Mouse (Mus musculus): ENCODE results near the gene Cox4i1. TPM values are rescaled to one million over a fixed set of nuclear protein-coding genes. Genes with fewer than 3 reads are reported as not detected.

The Cox4i1 gene
- polyA plus RNA-seq (2015; fragmentation: Nextera tagmentation; extraction: Ambion mirVana), result 1,051 and 1,134 TPM in 2 replicates

- peak within 1 kb of the TSS; percentile 75 for H3K4me3 ChIP-seq (ENCODE audit: low read depth, low read length)
- WGBS, result under 1% methylated on average over 91 of the region's 105 CpGs
- peak within 1 kb of the TSS; percentile 92 for H3K4me2 ChIP-seq (ENCODE audit: low read length)
- H3K36me3 ChIP-seq (ENCODE audit: control insufficient read depth, insufficient read depth, low read length), result peaks cover 14% of the 10 kb centered on the region
- H3K9ac ChIP-seq (ENCODE audit: low read depth, low read length), result peak within 1 kb of the TSS; percentile 94
- peak within 1 kb of the TSS; percentile 91 for H3K27ac ChIP-seq (ENCODE audit: low read length)
- ATAC-seq, result peak; percentile 93
- no peaks in the 10 kb centered on the region for H3K27me3 ChIP-seq (ENCODE audit: control insufficient read depth, insufficient read depth, low read depth, low read length)
- peaks cover 39% of the 10 kb centered on the region for H3K4me1 ChIP-seq (ENCODE audit: control insufficient read depth, insufficient read depth, low read length)
- no peaks in the 10 kb centered on the region for H3K9me3 ChIP-seq (replicated peaks; ENCODE audit: control insufficient read depth, low read length, poor library complexity, severe bottlenecking)
Observed at GRCm38 (mm10) chr8:120667561-120668373, at the start of gene Cox4i1, which contains the start of gene Gm27021. TSS of gene Cox4i1 (plus strand) at chr8:120668222. TSS of gene Gm27021 (minus strand) at chr8:120668079.

- Histone ChIP-seq H3K9me3 (replicated peaks; ENCODE audit: control insufficient read depth, low read length, poor library complexity, severe bottlenecking) (no peaks in the 10 kb centered on the region), H3K27me3 (ENCODE audit: control insufficient read depth, insufficient read depth, low read depth, low read length) (no peaks in the 10 kb centered on the region), H3K36me3 (ENCODE audit: control insufficient read depth, insufficient read depth, low read length) (no peaks in the 10 kb centered on the region), H3K4me1 (ENCODE audit: control insufficient read depth, insufficient read depth, low read length) (peaks cover 26% of the 10 kb centered on the region), H3K9ac (ENCODE audit: low read depth, low read length) (no peak overlapping the region), H3K27ac (ENCODE audit: low read length) (no peak overlapping the region), H3K4me3 (ENCODE audit: low read depth, low read length) (no peak overlapping the region), H3K4me2 (ENCODE audit: low read length) (no peak overlapping the region)
- no peak for ATAC-seq
- 70% methylated on average over 11 of the region's 11 CpGs for WGBS
Observed at GRCm38 (mm10) chr8:120619235-120620180, 48.5 kb upstream of the Cox4i1 start.

DNA sequence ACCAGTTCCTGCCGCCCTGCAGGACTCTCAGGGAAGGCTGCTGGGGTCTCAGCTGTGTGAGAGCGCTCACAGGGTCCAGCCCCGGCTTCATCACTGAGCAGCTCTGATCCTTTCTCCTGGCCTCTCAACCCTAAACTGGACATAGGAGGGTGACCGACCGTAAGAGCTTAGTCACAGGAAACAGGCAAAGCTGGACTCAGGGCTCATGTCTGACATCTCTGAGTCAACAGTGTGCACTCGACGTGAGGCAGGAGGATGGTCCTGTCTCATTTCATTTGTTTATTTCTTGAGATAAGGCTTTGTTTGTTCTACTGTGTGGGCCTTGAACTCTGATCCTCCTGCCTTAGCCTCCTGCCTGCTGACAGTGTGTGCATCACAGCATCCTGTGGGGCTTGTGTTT lies 47.6 kb upstream of the Cox4i1 start:
- ATAC-seq, result no peak
- H3K4me2 ChIP-seq (ENCODE audit: low read length), result no peak overlapping the region
- H3K4me1 ChIP-seq (ENCODE audit: control insufficient read depth, insufficient read depth, low read length), result peaks cover 26% of the 10 kb centered on the region
- H3K9me3 ChIP-seq (replicated peaks; ENCODE audit: control insufficient read depth, low read length, poor library complexity, severe bottlenecking), result no peaks in the 10 kb centered on the region
- 58% methylated on average over 7 of the region's 7 CpGs for WGBS
- H3K4me3 ChIP-seq (ENCODE audit: low read depth, low read length), result no peak overlapping the region
- no peak overlapping the region for H3K27ac ChIP-seq (ENCODE audit: low read length)
- H3K9ac ChIP-seq (ENCODE audit: low read depth, low read length), result no peak overlapping the region
- H3K36me3 ChIP-seq (ENCODE audit: control insufficient read depth, insufficient read depth, low read length), result no peaks in the 10 kb centered on the region
- no peaks in the 10 kb centered on the region for H3K27me3 ChIP-seq (ENCODE audit: control insufficient read depth, insufficient read depth, low read depth, low read length)

- ATAC-seq, result no peak
- Histone ChIP-seq H3K4me2 (ENCODE audit: low read length) (no peak overlapping the region), H3K27me3 (ENCODE audit: control insufficient read depth, insufficient read depth, low read depth, low read length) (no peaks in the 10 kb centered on the region), H3K36me3 (ENCODE audit: control insufficient read depth, insufficient read depth, low read length) (no peaks in the 10 kb centered on the region), H3K9ac (ENCODE audit: low read depth, low read length) (0 out of 2 replicates have a peak overlapping the region, but pooled peaks have one; percentile 3), H3K27ac (ENCODE audit: low read length) (no peak overlapping the region), H3K9me3 (replicated peaks; ENCODE audit: control insufficient read depth, low read length, poor library complexity, severe bottlenecking) (no peaks in the 10 kb centered on the region), H3K4me3 (ENCODE audit: low read depth, low read length) (no peak overlapping the region), H3K4me1 (ENCODE audit: control insufficient read depth, insufficient read depth, low read length) (peaks cover 12% of the 10 kb centered on the region)
- WGBS, result 51% methylated on average over 14 of the region's 14 CpGs
Observed at GRCm38 (mm10) chr8:120622161-120622560, 45.9 kb upstream of the Cox4i1 start.

DNA sequence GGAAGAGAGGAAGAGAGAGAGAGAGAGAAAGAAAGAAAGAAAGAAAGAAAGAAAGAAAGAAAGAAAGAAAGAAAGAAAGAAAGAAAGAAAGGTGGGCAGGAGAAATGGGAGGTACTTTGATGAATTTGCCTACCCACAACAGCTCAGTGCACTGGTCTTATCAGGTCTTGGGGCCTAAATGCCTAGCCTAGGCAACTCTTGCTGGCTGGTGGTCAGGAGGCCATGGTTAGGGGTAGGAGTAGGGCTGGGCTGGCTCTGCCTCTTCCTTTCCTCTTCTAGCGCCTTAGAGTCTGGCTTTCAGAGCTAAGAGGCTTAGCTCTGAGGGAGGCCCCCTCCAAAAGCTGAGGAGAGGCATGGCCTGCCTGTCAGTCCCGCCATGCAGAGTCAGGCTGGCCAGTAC lies 44.4 kb upstream of the Cox4i1 start:
- Histone ChIP-seq H3K9ac (ENCODE audit: low read depth, low read length) (no peak overlapping the region), H3K4me3 (ENCODE audit: low read depth, low read length) (no peak overlapping the region), H3K27me3 (ENCODE audit: control insufficient read depth, insufficient read depth, low read depth, low read length) (no peaks in the 10 kb centered on the region), H3K36me3 (ENCODE audit: control insufficient read depth, insufficient read depth, low read length) (no peaks in the 10 kb centered on the region), H3K27ac (ENCODE audit: low read length) (no peak overlapping the region), H3K4me1 (ENCODE audit: control insufficient read depth, insufficient read depth, low read length) (peaks cover 6% of the 10 kb centered on the region; the same call in 1 of the 2 replicates), H3K4me2 (ENCODE audit: low read length) (no peak overlapping the region), H3K9me3 (replicated peaks; ENCODE audit: control insufficient read depth, low read length, poor library complexity, severe bottlenecking) (no peaks in the 10 kb centered on the region)
- no peak for ATAC-seq
- WGBS, result 23% methylated on average over 2 of the region's 2 CpGs

DNA sequence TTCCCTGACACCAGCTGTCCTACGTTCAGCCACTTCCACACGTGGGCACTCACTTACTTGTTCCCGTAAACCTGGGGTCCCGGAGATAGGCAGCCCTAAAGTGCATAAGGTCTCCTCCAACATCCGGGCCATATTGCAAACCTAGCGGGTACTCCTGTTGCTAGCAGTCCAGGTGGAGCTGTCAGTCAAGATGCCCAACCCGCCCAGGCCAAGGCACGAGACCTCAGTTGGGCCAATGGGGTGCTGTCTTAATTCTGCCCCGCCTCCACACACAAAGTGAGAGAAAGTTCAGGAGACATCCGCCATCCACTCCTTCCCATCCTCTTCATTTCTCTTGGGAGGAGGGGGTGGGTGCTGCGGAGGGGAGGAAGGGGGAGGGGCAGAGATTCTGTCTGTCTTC lies 41.6 kb upstream of the Cox4i1 start:
- H3K27ac ChIP-seq (ENCODE audit: low read length), result no peak overlapping the region
- no peak for ATAC-seq
- no peaks in the 10 kb centered on the region for H3K36me3 ChIP-seq (ENCODE audit: control insufficient read depth, insufficient read depth, low read length)
- H3K4me1 ChIP-seq (ENCODE audit: control insufficient read depth, insufficient read depth, low read length), result peaks cover 2% of the 10 kb centered on the region; the same call in 1 of the 2 replicates
- H3K9ac ChIP-seq (ENCODE audit: low read depth, low read length), result no peak overlapping the region
- H3K27me3 ChIP-seq (ENCODE audit: control insufficient read depth, insufficient read depth, low read depth, low read length), result no peaks in the 10 kb centered on the region
- no peak overlapping the region for H3K4me2 ChIP-seq (ENCODE audit: low read length)
- H3K9me3 ChIP-seq (replicated peaks; ENCODE audit: control insufficient read depth, low read length, poor library complexity, severe bottlenecking), result no peaks in the 10 kb centered on the region
- no peak overlapping the region for H3K4me3 ChIP-seq (ENCODE audit: low read depth, low read length)
- 69% methylated on average over 11 of the region's 11 CpGs for WGBS

- Histone ChIP-seq H3K4me3 (ENCODE audit: low read depth, low read length) (no peak overlapping the region), H3K27ac (ENCODE audit: low read length) (no peak overlapping the region), H3K9me3 (replicated peaks; ENCODE audit: control insufficient read depth, low read length, poor library complexity, severe bottlenecking) (no peaks in the 10 kb centered on the region), H3K4me1 (ENCODE audit: control insufficient read depth, insufficient read depth, low read length) (no peaks in the 10 kb centered on the region), H3K27me3 (ENCODE audit: control insufficient read depth, insufficient read depth, low read depth, low read length) (no peaks in the 10 kb centered on the region), H3K36me3 (ENCODE audit: control insufficient read depth, insufficient read depth, low read length) (no peaks in the 10 kb centered on the region), H3K4me2 (ENCODE audit: low read length) (no peak overlapping the region), H3K9ac (ENCODE audit: low read depth, low read length) (no peak overlapping the region)
- WGBS, result 78% methylated on average over 5 of the region's 5 CpGs
- ATAC-seq, result no peak
Observed at GRCm38 (mm10) chr8:120627298-120627697, 40.7 kb upstream of the Cox4i1 start.

- 41% methylated on average over 5 of the region's 5 CpGs for WGBS
- Histone ChIP-seq H3K9me3 (replicated peaks; ENCODE audit: control insufficient read depth, low read length, poor library complexity, severe bottlenecking) (no peaks in the 10 kb centered on the region), H3K36me3 (ENCODE audit: control insufficient read depth, insufficient read depth, low read length) (no peaks in the 10 kb centered on the region), H3K27ac (ENCODE audit: low read length) (no peak overlapping the region), H3K9ac (ENCODE audit: low read depth, low read length) (no peak overlapping the region), H3K4me2 (ENCODE audit: low read length) (no peak overlapping the region), H3K27me3 (ENCODE audit: control insufficient read depth, insufficient read depth, low read depth, low read length) (no peaks in the 10 kb centered on the region; the same call in 1 of the 2 replicates), H3K4me3 (ENCODE audit: low read depth, low read length) (no peak overlapping the region), H3K4me1 (ENCODE audit: control insufficient read depth, insufficient read depth, low read length) (peaks cover 12% of the 10 kb centered on the region; the same call in 1 of the 2 replicates)
- no peak for ATAC-seq
Observed at GRCm38 (mm10) chr8:120630031-120630430, 38.0 kb upstream of the Cox4i1 start.

Data from midbrain, embryonic 16.5 days (tissue).